Mouse (Mus musculus) stomach, postnatal 0 days (tissue): ENCODE measurements around the gene Gnas. TPM values are rescaled to one million over a fixed set of nuclear protein-coding genes. Genes with fewer than 3 reads are reported as not detected.
"Not testable (repeated sequence)": the region's sequence is repeated elsewhere in the genome, so short reads cannot be mapped to it uniquely, and the experiment has no call there.

ENCODE experiments used
- ATAC-seq: fragments of 200-750 bp; cut with Nextera tagmentation; 2 replicates; pipeline ENCODE4 v1.8.0; 2017; ENCODE audit not compliant: low FRiP score, low TSS enrichment
- DNase-seq: peaks from one replicate; pipeline ENCODE4 v3.0.0-alpha.2; 2016; ENCODE audit warnings: low spot score
- H3K27ac ChIP-seq: fragments of 300-500 bp; sonication (generic); replicated peaks from 2 replicates; pipeline ENCODE4 v1.5.1; 2014; ENCODE audit warnings: mild to moderate bottlenecking, control low read depth
- H3K27me3 ChIP-seq: fragments of 300-500 bp; sonication (generic); 2 replicates; pipeline ENCODE4 v1.6.1; 2014; ENCODE audit warnings: low read length; ENCODE audit not compliant: control insufficient read depth, insufficient read depth
- H3K36me3 ChIP-seq: fragments of 300-500 bp; sonication (generic); 2 replicates; pipeline ENCODE4 v1.6.1; 2014; ENCODE audit warnings: low read length, mixed read lengths; ENCODE audit not compliant: control insufficient read depth, insufficient read depth
- H3K4me1 ChIP-seq: fragments of 300-500 bp; sonication (generic); replicated peaks from 2 replicates; pipeline ENCODE4 v1.6.1; 2014; ENCODE audit warnings: antibody characterized with exemption; ENCODE audit not compliant: control insufficient read depth, insufficient read depth
- H3K4me2 ChIP-seq: fragments of 300-500 bp; sonication (generic); replicated peaks from 2 replicates; pipeline ENCODE4 v1.6.1; 2014; ENCODE audit warnings: low read depth, mild to moderate bottlenecking, control low read depth, moderate library complexity
- H3K4me3 ChIP-seq: fragments of 300-500 bp; sonication (generic); 2 replicates; pipeline ENCODE4 v1.5.1; 2014; ENCODE audit warnings: low read depth, low read length, control low read depth
- H3K9ac ChIP-seq: fragments of 300-500 bp; sonication (generic); 2 replicates; pipeline ENCODE4 v1.6.1; 2014; ENCODE audit warnings: mild to moderate bottlenecking, low read length, control low read depth, mixed read lengths
- H3K9me3 ChIP-seq: fragments of 300-500 bp; sonication (generic); 2 replicates; pipeline ENCODE4 v1.6.1; 2016; ENCODE audit warnings: low read length; ENCODE audit not compliant: control insufficient read depth
- CTCF ChIP-seq: IDR thresholded peaks from 2 replicates; pipeline ENCODE4 v1.5.1; 2016; ENCODE audit warnings: antibody characterized with exemption, low read depth, mild to moderate bottlenecking, moderate library complexity
- EP300 ChIP-seq: optimal IDR thresholded peaks from 2 replicates; pipeline ENCODE3; 2016; ENCODE audit warnings: antibody characterized with exemption
- WGBS: fragments of 180-500 bp; shearing (Covaris S2); extraction: QIAGEN DNeasy Blood & Tissue Kit; methylation state at CpG from one replicate; pipeline ENCODE4 v1.1.7; 2014; 5-methylcytosine and 5-hydroxymethylcytosine counted together
- polyA plus RNA-seq: library from polyadenylated mRNA; unstranded; fragments of >200 nt; fragmentation: Nextera tagmentation; extraction: Ambion mirVana; gene quantifications from 2 replicates; pipeline ENCODE4 v1.2.1, GENCODE M21; 2015

Gnas gene
- polyA plus RNA-seq, 1 experiment from 2014 or later: 920 TPM

DNA sequence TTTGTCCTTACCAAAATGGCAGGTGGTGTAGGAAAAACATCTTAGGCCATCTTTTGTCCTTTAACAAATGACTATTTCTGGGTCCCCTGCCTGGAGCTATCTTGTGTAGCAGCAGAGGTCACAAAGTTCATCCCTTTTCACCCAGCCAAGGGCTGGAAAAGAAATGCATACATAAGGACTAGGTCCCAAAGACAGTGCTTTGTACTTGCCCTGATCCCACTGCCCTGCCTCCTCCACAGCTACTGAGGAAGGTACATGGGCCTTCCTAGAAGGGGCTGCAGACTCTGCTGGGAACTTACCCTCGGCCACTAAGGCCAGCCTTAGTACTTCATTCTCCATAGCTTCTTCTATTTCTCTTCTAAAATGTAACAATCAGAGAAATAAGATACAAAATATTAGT is 27.5 kb downstream of the Gnas start:
- Histone ChIP-seq H3K9ac (no peak overlapping the region), H3K4me2 (no peak overlapping the region), H3K9me3 (no peaks in the 10 kb centered on the region), H3K27me3 (no peaks in the 10 kb centered on the region), H3K4me3 (no peak overlapping the region), H3K4me1 (no peaks in the 10 kb centered on the region), H3K36me3 (no peaks in the 10 kb centered on the region), H3K27ac (no peak overlapping the region)
- DNase-seq: no peak
- no peak for TF ChIP-seq EP300
- TF ChIP-seq CTCF: no peak
- no peak for ATAC-seq
- WGBS: 73% methylated on average over 1 of the region's 1 CpGs

DNA sequence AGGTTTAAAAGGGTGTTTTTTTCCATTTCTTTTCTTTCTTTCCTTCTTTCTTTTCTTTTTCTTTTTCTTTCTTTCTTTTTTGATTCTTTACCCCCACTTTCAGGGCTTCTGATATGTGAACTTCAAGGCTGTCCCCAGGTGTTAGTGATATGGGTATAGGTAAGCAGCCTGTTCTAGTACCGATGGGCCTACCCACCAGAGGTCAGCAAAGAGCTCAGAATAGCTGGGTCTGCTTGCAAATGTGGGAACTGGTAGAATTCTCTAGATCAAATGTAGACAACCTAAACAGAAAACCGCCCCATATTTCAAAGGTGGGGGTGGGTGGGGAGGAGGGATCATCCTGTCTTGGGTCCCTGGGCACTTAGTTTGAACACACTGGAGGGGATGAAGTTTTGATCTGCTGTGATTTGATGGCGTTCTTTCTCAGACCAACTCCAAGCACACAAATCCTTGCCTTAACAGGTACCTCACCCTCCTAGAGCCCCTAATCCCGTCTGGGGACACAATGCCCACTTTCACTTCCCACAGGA is 28.1 kb downstream of the Gnas start:
- no peak overlapping the region for H3K27ac ChIP-seq
- ATAC-seq (peak; percentile 75), DNase-seq (peak; percentile 86)
- no peaks in the 10 kb centered on the region for H3K9me3 ChIP-seq
- no peaks in the 10 kb centered on the region for H3K27me3 ChIP-seq
- no peak overlapping the region for H3K4me3 ChIP-seq
- 19% methylated on average over 4 of the region's 4 CpGs for WGBS
- no peak overlapping the region for H3K9ac ChIP-seq
- TF ChIP-seq EP300: no peak
- TF ChIP-seq CTCF: peak; percentile 89
- no peaks in the 10 kb centered on the region for H3K4me1 ChIP-seq
- no peak overlapping the region for H3K4me2 ChIP-seq
- no peaks in the 10 kb centered on the region for H3K36me3 ChIP-seq

DNA sequence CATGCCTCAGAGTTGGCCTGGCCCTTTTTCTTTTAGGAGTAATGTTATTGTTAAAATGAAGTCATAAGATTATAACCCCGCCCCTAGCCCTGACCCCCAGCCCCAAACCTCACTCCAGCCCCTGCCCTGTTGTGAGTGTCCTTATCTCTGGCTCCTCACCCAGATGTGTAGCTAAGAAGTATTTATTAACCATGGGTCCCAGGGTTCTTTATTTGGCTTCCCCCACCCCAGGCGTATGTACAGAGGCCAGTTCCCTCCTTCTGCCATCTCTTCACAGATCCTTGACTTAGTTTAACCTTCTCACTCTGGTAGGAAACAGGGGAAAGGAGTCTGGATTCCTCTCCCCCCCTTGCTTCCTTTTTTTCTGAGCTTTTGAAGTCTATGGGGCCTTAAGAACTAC is 28.5 kb downstream of the Gnas start:
- TF ChIP-seq CTCF (no peak), EP300 (no peak)
- Histone ChIP-seq H3K4me3 (no peak overlapping the region), H3K9ac (no peak overlapping the region), H3K27ac (no peak overlapping the region), H3K9me3 (no peaks in the 10 kb centered on the region), H3K27me3 (no peaks in the 10 kb centered on the region), H3K4me1 (no peaks in the 10 kb centered on the region), H3K36me3 (no peaks in the 10 kb centered on the region), H3K4me2 (no peak overlapping the region)
- DNase-seq: no peak
- WGBS: 66% methylated on average over 2 of the region's 2 CpGs
- ATAC-seq: no peak

DNA sequence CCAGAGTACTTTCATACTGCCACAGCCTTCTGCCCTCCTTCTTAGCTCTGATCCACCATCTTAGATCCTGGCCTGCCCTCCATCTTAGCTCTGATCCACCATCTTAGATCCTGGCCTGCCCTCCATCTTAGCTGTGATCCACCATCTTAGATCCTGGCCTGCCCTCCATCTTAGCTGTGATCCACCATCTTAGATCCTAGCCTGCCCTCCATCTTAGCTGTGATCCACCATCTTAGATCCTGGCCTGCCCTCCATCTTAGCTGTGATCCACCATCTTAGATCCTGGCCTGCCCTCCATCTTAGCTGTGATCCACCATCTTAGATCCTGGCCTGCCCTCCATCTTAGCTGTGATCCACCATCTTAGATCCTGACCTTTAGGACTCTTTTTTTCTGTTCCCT is 31.3 kb downstream of the Gnas start:
- H3K27ac ChIP-seq, H3K36me3 ChIP-seq, DNase-seq, H3K9me3 ChIP-seq, H3K4me3 ChIP-seq, H3K4me2 ChIP-seq, H3K9ac ChIP-seq, ATAC-seq, H3K4me1 ChIP-seq, H3K27me3 ChIP-seq: not testable (repeated sequence)

DNA sequence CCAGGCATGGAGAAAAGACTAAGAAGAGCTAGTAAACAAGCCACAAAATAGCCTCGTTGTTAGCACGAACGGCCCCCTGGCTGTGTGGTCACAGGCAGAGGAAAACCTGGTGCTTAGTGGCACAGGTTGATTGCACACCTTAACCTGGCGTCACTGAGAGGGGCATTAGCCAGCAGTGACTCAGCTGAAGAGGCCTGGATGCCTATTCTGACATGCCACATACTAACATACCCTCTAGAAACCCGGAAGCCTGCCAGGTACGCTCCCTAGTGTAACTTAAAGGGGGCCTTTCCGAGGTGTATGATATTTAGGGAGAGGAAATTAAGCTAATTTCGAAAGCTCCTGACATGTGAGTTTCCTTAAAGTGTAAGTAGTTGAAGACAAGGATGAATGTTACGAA is 32.5 kb downstream of the Gnas start:
- Histone ChIP-seq H3K9me3 (no peaks in the 10 kb centered on the region), H3K4me2 (no peak overlapping the region)

DNA sequence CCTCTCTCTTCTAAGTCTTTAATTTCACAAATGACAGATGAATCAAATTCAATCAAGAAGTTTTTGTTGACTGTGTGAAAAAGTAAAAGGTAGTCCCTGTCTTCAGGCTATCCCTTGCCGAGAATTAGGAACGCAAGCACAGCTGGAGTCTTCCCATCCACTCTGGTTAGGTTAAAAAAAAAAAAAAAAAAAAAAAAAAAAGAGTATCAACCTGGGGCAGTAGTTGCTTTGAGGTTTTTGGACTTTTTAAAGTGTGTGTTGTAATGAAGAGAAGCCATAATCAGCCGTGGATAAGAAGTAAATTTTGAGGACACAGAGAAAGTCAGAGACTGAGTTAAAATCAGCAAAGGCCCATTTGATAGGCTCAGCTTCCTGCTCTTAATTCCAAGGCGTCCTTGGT is 41.9 kb downstream of the Gnas start:
- TF ChIP-seq CTCF (no peak), EP300 (no peak)
- no peak for ATAC-seq
- no peak overlapping the region for H3K27ac ChIP-seq
- WGBS: 74% methylated on average over 4 of the region's 4 CpGs
- DNase-seq: no peak
- H3K36me3 ChIP-seq: no peaks in the 10 kb centered on the region
- no peak overlapping the region for H3K9ac ChIP-seq
- no peaks in the 10 kb centered on the region for H3K27me3 ChIP-seq
- peaks cover 3% of the 10 kb centered on the region; the same call in 1 of the 2 replicates for H3K4me1 ChIP-seq
- no peak overlapping the region for H3K4me3 ChIP-seq
- no peak overlapping the region for H3K4me2 ChIP-seq
- H3K9me3 ChIP-seq: no peaks in the 10 kb centered on the region

More for the DNA sequence above, 32.5 kb downstream of the Gnas start:
- Histone ChIP-seq H3K27me3 (no peaks in the 10 kb centered on the region), H3K27ac (no peak overlapping the region), H3K9ac (no peak overlapping the region), H3K36me3 (no peaks in the 10 kb centered on the region), H3K4me1 (no peaks in the 10 kb centered on the region), H3K4me3 (no peak overlapping the region)
- 87% methylated on average over 9 of the region's 9 CpGs for WGBS
- ATAC-seq (no peak), DNase-seq (no peak)
- no peak for TF ChIP-seq CTCF
- no peak for TF ChIP-seq EP300
